Mouse (Mus musculus) stomach, postnatal 0 days (tissue): ENCODE results near the gene Ric1. TPM values are rescaled to one million over a fixed set of nuclear protein-coding genes. Genes with fewer than 3 reads are reported as not detected.

Experiments
- ATAC-seq: fragments of 200-750 bp; cut with Nextera tagmentation; 2 replicates; pipeline ENCODE4 v1.8.0; 2017; ENCODE audit not compliant: low FRiP score, low TSS enrichment
- DNase-seq: peaks from one replicate; pipeline ENCODE4 v3.0.0-alpha.2; 2016; ENCODE audit warnings: low spot score
- H3K27ac ChIP-seq: fragments of 300-500 bp; sonication (generic); replicated peaks from 2 replicates; pipeline ENCODE4 v1.5.1; 2014; ENCODE audit warnings: mild to moderate bottlenecking, control low read depth
- H3K27me3 ChIP-seq: fragments of 300-500 bp; sonication (generic); 2 replicates; pipeline ENCODE4 v1.6.1; 2014; ENCODE audit warnings: low read length; ENCODE audit not compliant: control insufficient read depth, insufficient read depth
- H3K36me3 ChIP-seq: fragments of 300-500 bp; sonication (generic); 2 replicates; pipeline ENCODE4 v1.6.1; 2014; ENCODE audit warnings: low read length, mixed read lengths; ENCODE audit not compliant: control insufficient read depth, insufficient read depth
- H3K4me1 ChIP-seq: fragments of 300-500 bp; sonication (generic); replicated peaks from 2 replicates; pipeline ENCODE4 v1.6.1; 2014; ENCODE audit warnings: antibody characterized with exemption; ENCODE audit not compliant: control insufficient read depth, insufficient read depth
- H3K4me2 ChIP-seq: fragments of 300-500 bp; sonication (generic); replicated peaks from 2 replicates; pipeline ENCODE4 v1.6.1; 2014; ENCODE audit warnings: low read depth, mild to moderate bottlenecking, control low read depth, moderate library complexity
- H3K4me3 ChIP-seq: fragments of 300-500 bp; sonication (generic); 2 replicates; pipeline ENCODE4 v1.5.1; 2014; ENCODE audit warnings: low read depth, low read length, control low read depth
- H3K9ac ChIP-seq: fragments of 300-500 bp; sonication (generic); 2 replicates; pipeline ENCODE4 v1.6.1; 2014; ENCODE audit warnings: mild to moderate bottlenecking, low read length, control low read depth, mixed read lengths
- H3K9me3 ChIP-seq: fragments of 300-500 bp; sonication (generic); 2 replicates; pipeline ENCODE4 v1.6.1; 2016; ENCODE audit warnings: low read length; ENCODE audit not compliant: control insufficient read depth
- CTCF ChIP-seq: IDR thresholded peaks from 2 replicates; pipeline ENCODE4 v1.5.1; 2016; ENCODE audit warnings: antibody characterized with exemption, low read depth, mild to moderate bottlenecking, moderate library complexity
- EP300 ChIP-seq: optimal IDR thresholded peaks from 2 replicates; pipeline ENCODE3; 2016; ENCODE audit warnings: antibody characterized with exemption
- WGBS: fragments of 180-500 bp; shearing (Covaris S2); extraction: QIAGEN DNeasy Blood & Tissue Kit; methylation state at CpG from one replicate; pipeline ENCODE4 v1.1.7; 2014; 5-methylcytosine and 5-hydroxymethylcytosine counted together
- polyA plus RNA-seq: library from polyadenylated mRNA; unstranded; fragments of >200 nt; fragmentation: Nextera tagmentation; extraction: Ambion mirVana; gene quantifications from 2 replicates; pipeline ENCODE4 v1.2.1, GENCODE M21; 2015

Ric1 gene
- polyA plus RNA-seq, 1 experiment from 2014 or later, result 7.6 TPM

- Histone ChIP-seq H3K4me3 (no peak overlapping the region), H3K9ac (no peak overlapping the region), H3K27ac (no peak overlapping the region), H3K4me2 (no peak overlapping the region), H3K9me3 (no peaks in the 10 kb centered on the region), H3K36me3 (no peaks in the 10 kb centered on the region), H3K4me1 (no peaks in the 10 kb centered on the region), H3K27me3 (no peaks in the 10 kb centered on the region)
- ATAC-seq (no peak), DNase-seq (no peak)
- TF ChIP-seq CTCF (no peak), EP300 (no peak)
- 80% methylated on average over 7 of the region's 7 CpGs for WGBS
These were observed 35.4 kb upstream of the Ric1 start for GRCm38 (mm10) chr19:29486545-29487206.

GRCm38 (mm10) chr19:29487326-29488072 lies 34.6 kb upstream of the Ric1 start:
- H3K36me3 ChIP-seq, result no peaks in the 10 kb centered on the region
- H3K4me1 ChIP-seq, result no peaks in the 10 kb centered on the region
- DNase-seq (no peak), ATAC-seq (no peak)
- no peak overlapping the region for H3K4me2 ChIP-seq
- no peak overlapping the region for H3K9ac ChIP-seq
- no peaks in the 10 kb centered on the region for H3K27me3 ChIP-seq
- no peak overlapping the region for H3K4me3 ChIP-seq
- H3K9me3 ChIP-seq, result no peaks in the 10 kb centered on the region
- 81% methylated on average over 14 of the region's 14 CpGs for WGBS
- H3K27ac ChIP-seq, result no peak overlapping the region
- TF ChIP-seq EP300 (no peak), CTCF (no peak)

GRCm38 (mm10) chr19:29488073-29488390 lies 34.0 kb upstream of the Ric1 start:
- Histone ChIP-seq H3K27me3 (no peaks in the 10 kb centered on the region), H3K4me2 (no peak overlapping the region)
- DNase-seq, result no peak

GRCm38 (mm10) chr19:29488420-29488819 lies 33.7 kb upstream of the Ric1 start:
- Histone ChIP-seq H3K4me3 (no peak overlapping the region), H3K9me3 (no peaks in the 10 kb centered on the region), H3K27ac (no peak overlapping the region), H3K27me3 (no peaks in the 10 kb centered on the region), H3K4me2 (no peak overlapping the region), H3K36me3 (no peaks in the 10 kb centered on the region), H3K9ac (no peak overlapping the region), H3K4me1 (no peaks in the 10 kb centered on the region)
- ATAC-seq (no peak), DNase-seq (no peak)
- WGBS, result 46% methylated on average over 10 of the region's 10 CpGs
- TF ChIP-seq CTCF, result no peak
- no peak for TF ChIP-seq EP300

More at GRCm38 (mm10) chr19:29488073-29488390, 34.0 kb upstream of the Ric1 start:
- Histone ChIP-seq H3K27ac (no peak overlapping the region), H3K36me3 (no peaks in the 10 kb centered on the region), H3K4me1 (no peaks in the 10 kb centered on the region), H3K9me3 (no peaks in the 10 kb centered on the region), H3K4me3 (no peak overlapping the region), H3K9ac (no peak overlapping the region)
- WGBS, result 50% methylated on average over 6 of the region's 6 CpGs
- TF ChIP-seq CTCF (no peak), EP300 (no peak)
- ATAC-seq, result no peak

- H3K4me1 ChIP-seq, result no peaks in the 10 kb centered on the region
- H3K27me3 ChIP-seq, result no peaks in the 10 kb centered on the region
- ATAC-seq (no peak), DNase-seq (no peak)
- 76% methylated on average over 3 of the region's 3 CpGs for WGBS
- no peak overlapping the region for H3K4me3 ChIP-seq
- H3K36me3 ChIP-seq, result no peaks in the 10 kb centered on the region
- no peak overlapping the region for H3K4me2 ChIP-seq
- no peaks in the 10 kb centered on the region for H3K9me3 ChIP-seq
- H3K27ac ChIP-seq, result no peak overlapping the region
- TF ChIP-seq EP300, result no peak
- no peak for TF ChIP-seq CTCF
- no peak overlapping the region for H3K9ac ChIP-seq
These were observed 32.2 kb upstream of the Ric1 start for GRCm38 (mm10) chr19:29489785-29490284.

GRCm38 (mm10) chr19:29491467-29491866 lies 30.6 kb upstream of the Ric1 start:
- WGBS, result 79% methylated on average over 9 of the region's 9 CpGs
- ATAC-seq (no peak), DNase-seq (no peak)

More at GRCm38 (mm10) chr19:29491467-29491866, 30.6 kb upstream of the Ric1 start:
- no peak overlapping the region for H3K4me2 ChIP-seq
- no peaks in the 10 kb centered on the region for H3K4me1 ChIP-seq
- no peaks in the 10 kb centered on the region for H3K36me3 ChIP-seq
- H3K27me3 ChIP-seq, result no peaks in the 10 kb centered on the region
- no peaks in the 10 kb centered on the region for H3K9me3 ChIP-seq
- no peak overlapping the region for H3K9ac ChIP-seq
- TF ChIP-seq EP300 (no peak), CTCF (no peak)
- H3K4me3 ChIP-seq, result no peak overlapping the region
- H3K27ac ChIP-seq, result no peak overlapping the region
